Mouse (Mus musculus) lung, adult 2 months (tissue): Measurements from ENCODE around the gene Inha.

Experiments
- CTCF ChIP-seq: fragments of 200-500 bp; IDR thresholded peaks from 2 replicates; pipeline ENCODE4 v1.5.1; 2011; ENCODE audit warnings: mild to moderate bottlenecking, low read length, control low read depth; ENCODE audit not compliant: insufficient read depth
- POLR2A ChIP-seq: fragments of 200-500 bp; IDR thresholded peaks from 2 replicates; pipeline ENCODE4 v1.6.1; 2011; ENCODE audit warnings: low read depth, mild to moderate bottlenecking, control low read depth, low read length, borderline replicate concordance; ENCODE audit errors: extremely low read depth

- TF ChIP-seq CTCF (no peak), POLR2A (no peak)
Observed at GRCm38 (mm10) chr1:75460297-75460696, 46.6 kb upstream of the Inha start.
